Mouse (Mus musculus) heart, adult 2 months (tissue): ENCODE data around the gene Tns4.

ENCODE experiments used
- CTCF ChIP-seq: fragments of 200-600 bp; IDR thresholded peaks from 2 replicates; pipeline ENCODE4 v1.8.1; 2022; ENCODE audit warnings: antibody characterized with exemption, mild to moderate bottlenecking, moderate library complexity
- POLR2A ChIP-seq: fragments of 200-500 bp; IDR thresholded peaks from 2 replicates; pipeline ENCODE4 v1.6.1; 2011; ENCODE audit warnings: mild to moderate bottlenecking, low read depth, low read length, control low read depth; ENCODE audit not compliant: insufficient read depth

DNA sequence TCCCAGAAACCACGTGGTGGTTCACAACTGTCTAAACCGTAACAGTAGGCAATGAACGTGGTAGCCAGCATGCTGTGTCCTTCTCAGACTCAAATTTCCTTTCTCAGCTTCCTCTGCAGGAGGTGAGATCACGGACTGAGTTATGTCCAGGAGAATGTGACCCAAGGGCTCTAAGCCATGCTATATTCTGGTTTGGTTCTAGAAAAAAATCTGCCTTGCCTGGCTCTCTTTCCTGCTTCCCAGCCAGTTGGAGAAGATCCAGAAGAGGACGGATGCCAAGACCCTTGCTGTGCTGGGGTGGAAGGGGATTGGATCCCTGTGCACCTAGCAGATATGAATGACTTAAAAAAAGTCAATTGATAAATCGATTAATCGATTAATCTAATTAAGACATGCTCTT lies 10.4 kb upstream of the Tns4 start:
- no peak for TF ChIP-seq CTCF
- TF ChIP-seq POLR2A, result no peak
